Mouse (Mus musculus) large intestine, adult 2 months (tissue): ENCODE data around the gene Gm37240. TPM values are rescaled to one million over a fixed set of nuclear protein-coding genes. Genes with fewer than 3 reads are reported as not detected.

Source experiments
- DNase-seq: peaks from one replicate; pipeline ENCODE4 v3.0.0-alpha.2; 2012; ENCODE audit warnings: low read depth, low spot score
- WGBS: fragments of 180-500 bp; shearing (Covaris S2); methylation state at CpG from one replicate; pipeline ENCODE4 v1.1.7; 2018; 5-methylcytosine and 5-hydroxymethylcytosine counted together
- polyA plus RNA-seq: library from polyadenylated mRNA; depleted of rRNA; stranded (reverse); fragments of >200 nt; gene quantifications from 2 replicates; pipeline ENCODE4 v1.2.3, GENCODE M21; 2012

Gm37240 gene
- polyA plus RNA-seq, 1 experiment = 3.7 TPM

DNA sequence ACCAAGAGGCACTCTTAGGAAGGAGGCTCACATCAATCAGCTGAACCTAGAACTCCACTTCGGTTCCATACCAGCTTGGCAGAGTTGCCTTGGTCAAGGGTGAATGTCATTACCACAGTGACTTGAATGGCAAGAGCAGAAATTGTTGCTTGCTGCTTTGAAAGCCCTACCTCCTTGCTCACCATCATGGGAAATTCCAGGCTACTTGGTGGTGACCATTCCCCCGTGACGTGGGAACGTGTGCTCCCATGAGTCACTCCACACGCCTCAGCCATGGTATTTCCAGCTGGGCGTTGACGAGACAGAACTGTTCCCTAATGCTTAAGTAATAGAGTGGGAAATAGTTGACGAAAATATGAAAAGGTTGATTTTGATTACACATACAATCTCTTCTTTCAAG lies 408.6 kb downstream of the Gm37240 start:
- DNase-seq = no peak
- WGBS = 89% methylated on average over 8 of the region's 8 CpGs

- DNase-seq = no peak
- 57% methylated on average over 6 of the region's 6 CpGs for WGBS
These were observed 417.6 kb downstream of the Gm37240 start for GRCm38 (mm10) chr3:85469711-85470110.

GRCm38 (mm10) chr3:85468995-85469394 lies 418.3 kb downstream of the Gm37240 start:
- WGBS = 77% methylated on average over 2 of the region's 2 CpGs
- no peak for DNase-seq

DNA sequence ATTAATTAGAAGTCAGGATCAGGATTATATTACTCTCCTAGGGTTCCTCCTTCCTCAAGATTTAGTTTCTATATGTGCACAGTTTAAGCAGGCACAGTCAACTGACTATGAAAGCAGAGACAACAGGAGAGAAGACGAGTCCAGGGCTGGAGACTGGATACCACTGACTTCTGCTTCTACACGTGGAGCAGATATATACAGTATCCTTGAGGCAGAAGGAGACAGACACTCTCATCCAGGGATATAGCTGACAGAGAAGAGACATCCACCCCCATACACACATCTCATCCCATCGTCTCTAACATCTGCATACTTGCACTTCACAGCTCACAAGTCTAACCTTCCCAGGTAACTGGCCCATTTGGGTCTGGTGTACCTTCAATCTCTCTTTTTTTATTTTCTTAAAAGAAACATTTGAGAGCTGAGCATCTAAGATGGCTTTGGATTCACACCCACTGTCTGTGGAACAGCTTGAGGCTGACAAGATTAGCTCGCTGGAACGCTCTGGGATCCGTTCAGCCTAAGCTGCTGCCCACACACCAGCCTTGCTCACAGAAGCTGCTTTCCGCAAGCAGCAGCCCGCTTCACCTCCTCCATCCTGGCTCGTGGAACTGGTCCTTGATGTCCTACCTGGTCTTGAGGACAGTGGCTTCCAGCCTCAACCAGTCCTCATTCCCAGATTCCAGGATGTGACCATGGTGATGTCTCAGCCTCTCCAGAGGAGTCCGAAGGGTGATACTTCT lies 421.9 kb downstream of the Gm37240 start:
- no peak for DNase-seq
- WGBS = 83% methylated on average over 10 of the region's 10 CpGs

GRCm38 (mm10) chr3:85460021-85460420 lies 427.3 kb downstream of the Gm37240 start:
- WGBS = 90% methylated on average over 6 of the region's 6 CpGs
- no peak for DNase-seq

DNA sequence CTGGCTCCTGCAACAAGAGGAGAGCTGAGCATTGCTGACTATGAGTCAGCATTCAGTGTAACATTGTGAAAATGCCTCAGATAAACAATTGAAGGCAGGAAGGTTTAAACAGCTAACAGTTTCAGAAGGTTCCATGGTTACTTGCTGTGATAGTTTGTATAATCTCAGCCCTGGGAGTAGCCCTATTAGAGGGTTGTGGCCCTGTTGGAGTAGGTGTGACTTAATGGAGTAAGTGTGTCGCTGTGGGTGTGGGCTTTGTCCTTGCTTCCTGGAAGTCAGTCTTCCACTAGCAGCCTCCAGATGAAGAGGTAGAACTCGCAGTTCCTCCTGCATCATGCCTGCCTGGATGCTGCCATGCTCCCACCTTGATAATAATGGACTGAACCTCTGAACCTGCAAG lies 430.3 kb downstream of the Gm37240 start:
- 70% methylated on average over 2 of the region's 2 CpGs for WGBS

DNA sequence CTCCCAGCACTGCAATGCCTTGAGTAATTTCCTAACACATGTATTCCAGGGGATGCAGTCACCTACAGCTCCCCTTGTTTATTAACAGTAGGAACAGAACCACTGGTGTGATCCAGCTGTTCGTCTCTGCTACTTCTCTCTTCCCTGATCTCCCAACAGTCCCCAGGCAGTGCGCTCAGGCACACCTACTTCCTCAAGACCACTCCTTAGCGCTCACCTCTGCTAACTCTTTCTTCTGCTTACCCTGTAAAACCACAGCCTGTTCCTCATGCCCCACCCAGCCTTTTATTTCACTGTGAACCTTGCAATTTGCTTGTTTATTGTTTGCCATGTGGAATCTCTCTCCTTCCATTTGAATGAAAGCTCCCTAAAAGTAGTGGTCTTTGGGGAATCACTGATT lies 431.9 kb downstream of the Gm37240 start:
- WGBS = 23% methylated on average over 3 of the region's 3 CpGs
- DNase-seq = no peak

More for the DNA sequence above, 430.3 kb downstream of the Gm37240 start:
- DNase-seq = no peak

DNA sequence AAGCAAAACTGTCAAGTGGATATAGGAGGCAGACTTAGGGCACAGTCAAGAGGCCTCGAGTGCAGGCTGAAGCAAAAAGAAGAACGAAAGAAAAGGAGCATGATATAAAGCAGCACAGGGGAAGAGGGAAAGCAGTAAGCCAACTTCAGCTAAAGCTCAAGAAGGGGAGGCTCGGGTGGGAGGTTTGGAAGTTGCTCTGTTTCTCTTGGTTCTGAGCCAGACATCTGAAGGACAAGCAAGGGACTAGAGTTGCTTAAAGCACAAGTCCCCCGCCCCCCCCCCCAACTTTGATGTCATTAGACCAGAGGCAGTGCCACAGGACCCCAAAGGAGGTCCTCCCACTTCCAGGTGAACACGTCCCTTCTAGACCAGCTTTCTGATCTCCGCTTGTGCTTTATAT lies 433.3 kb downstream of the Gm37240 start:
- DNase-seq = no peak
- WGBS = 82% methylated on average over 6 of the region's 6 CpGs

- 84% methylated on average over 4 of the region's 4 CpGs for WGBS
These were observed 437.9 kb downstream of the Gm37240 start for GRCm38 (mm10) chr3:85449461-85449860.

DNA sequence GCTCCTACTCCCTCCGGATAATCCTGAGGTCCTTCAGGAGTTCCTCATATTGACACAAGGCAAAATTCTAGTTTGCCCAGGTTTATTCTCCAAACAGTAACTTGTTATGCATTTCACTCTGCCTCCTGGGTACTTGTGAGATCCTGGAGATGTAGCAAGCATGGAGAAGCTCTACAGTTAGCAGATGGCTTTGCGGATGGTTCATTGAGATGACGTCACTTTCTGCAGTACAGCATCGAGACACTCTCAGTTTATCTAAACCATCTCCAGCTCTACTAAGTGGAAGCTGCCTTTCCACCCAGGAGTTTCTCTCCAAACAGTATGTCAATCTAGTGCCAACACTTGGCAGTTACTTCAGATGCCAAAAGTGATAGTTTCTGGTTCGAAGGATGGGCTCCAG lies 444.5 kb downstream of the Gm37240 start:
- WGBS = 83% methylated on average over 5 of the region's 5 CpGs
- no peak for DNase-seq

More at GRCm38 (mm10) chr3:85449461-85449860, 437.9 kb downstream of the Gm37240 start:
- DNase-seq = no peak

- DNase-seq = no peak
- WGBS = 82% methylated on average over 8 of the region's 8 CpGs
These were observed 445.1 kb downstream of the Gm37240 start for GRCm38 (mm10) chr3:85442261-85442660.

DNA sequence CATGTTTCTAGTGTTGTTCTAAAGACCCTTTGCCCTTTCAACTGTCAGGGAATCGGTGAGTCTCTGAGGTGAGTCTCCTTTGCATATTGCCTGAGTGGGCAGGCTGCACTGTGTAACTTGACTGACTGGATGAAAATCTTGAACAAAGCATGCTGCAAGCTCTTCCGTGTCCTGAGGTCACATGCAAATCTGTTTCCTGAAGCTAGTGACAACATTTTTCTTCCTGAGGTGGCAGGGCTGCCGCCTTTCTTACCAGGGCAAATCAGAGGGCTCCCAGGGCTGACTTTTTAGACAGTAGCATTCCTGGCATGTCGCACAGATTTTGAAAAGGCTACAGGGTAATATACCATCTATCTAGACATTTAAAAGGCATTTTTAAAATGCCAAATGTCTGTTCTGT lies 451.9 kb downstream of the Gm37240 start:
- WGBS = 53% methylated on average over 4 of the region's 4 CpGs

DNA sequence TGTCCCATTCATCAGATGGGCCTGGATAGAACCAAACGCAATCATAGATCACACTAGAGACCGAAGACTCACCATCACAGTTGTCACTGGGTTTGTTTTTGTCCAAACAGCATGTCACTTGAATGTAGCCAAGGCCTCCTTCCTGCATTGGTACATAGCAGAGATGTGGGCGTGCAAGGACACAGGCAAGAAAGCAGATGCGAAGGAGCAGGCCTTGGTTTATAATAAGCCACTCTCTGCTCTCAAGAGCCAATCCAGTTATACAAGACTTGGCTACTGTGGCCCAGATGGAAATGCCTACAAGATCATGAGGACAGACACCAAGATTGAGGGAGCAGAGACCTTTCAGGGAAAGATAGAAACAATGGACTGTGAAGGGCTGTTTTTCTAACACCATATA lies 456.1 kb downstream of the Gm37240 start:
- WGBS = 88% methylated on average over 4 of the region's 4 CpGs
- DNase-seq = no peak

More for the DNA sequence above, 451.9 kb downstream of the Gm37240 start:
- DNase-seq = no peak

DNA sequence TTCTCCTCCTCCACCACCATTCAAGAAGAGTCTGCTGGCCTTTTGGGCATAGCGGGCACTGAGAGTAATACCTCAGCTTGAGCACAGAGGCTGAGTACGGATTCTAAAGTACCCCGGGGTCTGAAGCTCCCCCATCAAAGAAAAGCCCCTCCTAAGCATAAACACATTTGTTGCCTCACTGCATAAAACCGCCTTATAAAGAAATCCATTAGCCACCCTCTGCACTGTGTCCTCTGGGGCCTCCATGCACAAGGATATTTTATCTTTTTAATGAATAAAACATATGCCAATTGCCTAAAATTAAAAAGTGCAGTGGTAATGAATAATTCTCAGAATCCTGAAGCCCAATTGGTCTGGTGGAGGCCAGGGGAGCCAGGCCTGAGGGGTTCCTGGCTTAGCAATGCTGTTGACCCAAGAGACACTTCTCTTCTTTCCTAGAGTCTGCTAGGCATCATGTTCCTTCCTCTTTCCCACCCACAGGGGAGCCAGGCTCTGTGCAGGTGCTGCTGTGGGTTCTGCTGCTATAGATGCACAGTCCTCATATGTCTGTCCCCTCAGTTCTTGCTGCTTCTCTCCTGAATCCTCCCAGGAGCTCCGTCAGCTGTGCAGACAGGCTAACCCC lies 463.8 kb downstream of the Gm37240 start:
- no peak for DNase-seq
- WGBS = 75% methylated on average over 5 of the region's 5 CpGs

DNA sequence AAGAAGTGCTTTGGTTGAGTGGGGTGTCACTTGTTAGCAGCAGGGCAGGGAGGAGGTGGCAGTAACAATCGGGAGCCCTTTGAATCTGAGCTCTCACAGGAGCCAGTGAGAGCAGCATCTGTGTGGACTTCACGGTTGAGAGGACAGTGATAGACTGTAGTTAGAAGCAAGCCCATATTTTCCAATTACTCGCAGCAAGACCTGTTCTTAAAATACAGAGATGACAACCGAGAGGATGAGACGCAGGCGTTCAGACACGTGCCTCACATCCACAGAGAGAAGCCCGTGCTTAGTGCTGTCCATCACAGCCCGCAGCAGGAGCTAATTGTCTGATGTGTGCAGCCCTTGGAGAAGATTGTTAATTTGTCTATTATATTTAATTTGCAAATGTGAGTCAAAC lies 465.9 kb downstream of the Gm37240 start:
- DNase-seq = no peak
- 88% methylated on average over 9 of the region's 9 CpGs for WGBS

GRCm38 (mm10) chr3:85417663-85418062 lies 469.7 kb downstream of the Gm37240 start:
- WGBS = 26% methylated on average over 4 of the region's 4 CpGs

DNA sequence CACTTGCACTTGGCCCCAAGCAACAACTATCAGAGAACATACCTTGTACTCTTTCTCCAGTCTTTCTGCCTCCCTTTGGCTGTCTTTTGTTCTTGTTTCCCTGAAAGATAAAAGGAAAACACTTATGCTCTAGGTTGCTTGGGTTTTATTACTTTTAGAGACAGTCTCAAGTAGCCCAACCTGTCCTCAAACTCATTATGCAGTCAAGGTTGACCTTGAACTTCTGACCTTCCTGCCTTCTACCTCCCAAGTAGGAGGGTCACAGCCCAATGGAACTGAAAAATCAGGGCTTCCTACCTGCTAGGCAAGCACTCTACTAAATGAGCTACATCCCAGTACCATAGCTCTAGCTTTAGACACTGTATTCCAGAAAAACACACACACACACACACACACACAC lies 488.5 kb downstream of the Gm37240 start:
- no peak for DNase-seq

More at GRCm38 (mm10) chr3:85417663-85418062, 469.7 kb downstream of the Gm37240 start:
- no peak for DNase-seq

DNA sequence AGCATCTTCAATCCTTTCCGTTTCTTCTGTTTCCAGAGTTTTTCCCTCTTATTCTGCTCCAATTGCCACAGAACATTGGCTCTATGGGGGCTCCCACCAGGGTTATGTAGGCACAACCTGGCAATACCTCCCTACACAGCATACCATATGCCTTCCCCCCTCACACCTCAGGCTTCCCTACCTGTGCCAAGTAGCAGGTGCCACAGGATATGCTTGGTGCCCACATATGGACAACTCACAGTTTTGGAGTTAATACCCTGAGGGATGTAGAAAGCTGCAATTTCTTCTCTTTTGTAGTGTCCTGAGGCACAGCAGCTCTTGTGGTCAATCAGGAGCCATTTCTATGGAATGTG lies 488.9 kb downstream of the Gm37240 start:
- no peak for DNase-seq

GRCm38 (mm10) chr3:85397816-85398482 lies 489.4 kb downstream of the Gm37240 start:
- DNase-seq = no peak

More for the DNA sequence above, 488.9 kb downstream of the Gm37240 start:
- WGBS = 95% methylated on average over 1 of the region's 1 CpGs

GRCm38 (mm10) chr3:85393395-85393794 lies 493.9 kb downstream of the Gm37240 start:
- 96% methylated on average over 3 of the region's 3 CpGs for WGBS
- DNase-seq = no peak

GRCm38 (mm10) chr3:85391756-85392155 lies 495.6 kb downstream of the Gm37240 start:
- WGBS = 86% methylated on average over 6 of the region's 6 CpGs
- DNase-seq = no peak
